Mouse (Mus musculus) liver, embryonic 14.5 days (tissue): Measurements from ENCODE around the gene Cyp11a1.

ENCODE experiments used
- CTCF ChIP-seq: IDR thresholded peaks from 2 replicates; pipeline ENCODE4 v1.5.1; 2016; ENCODE audit warnings: antibody characterized with exemption, low read depth, control low read depth
- EP300 ChIP-seq: IDR thresholded peaks from 2 replicates; pipeline ENCODE4 v1.6.1; 2016; ENCODE audit warnings: antibody characterized with exemption, low read depth

- TF ChIP-seq CTCF (no peak), EP300 (no peak)
These were observed 47.6 kb upstream of the Cyp11a1 start for GRCm38 (mm10) chr9:57958615-57959014.
